Mouse (Mus musculus): Measurements from ENCODE around the gene Fgf18. TPM values are rescaled to one million over a fixed set of nuclear protein-coding genes. Genes with fewer than 3 reads are reported as not detected.

Fgf18 gene
- total and polyA plus RNA-seq, 3 experiments = 0.15 to 0.40 TPM; not detected in 1

- H3K79me2 ChIP-seq (ENCODE audit: control insufficient read depth, insufficient read depth, low read length, poor library complexity) = no peaks in the 10 kb centered on the region
- no peaks in the 10 kb centered on the region for H3K36me3 ChIP-seq (ENCODE audit: control insufficient read depth in 1 of 2, insufficient read depth in 2 of 2, low read length in 2 of 2)
- DNase-seq (ENCODE audit: low read depth, low spot score) = no peak
- H3K4me3 ChIP-seq (ENCODE audit: control insufficient read depth in 1 of 2, insufficient read depth in 1 of 2, low read depth in 2 of 2, low read length in 2 of 2) = no peak overlapping the region
- H3K27ac ChIP-seq (ENCODE audit: control insufficient read depth, low read depth, low read length) = no peak overlapping the region
- no peaks in the 10 kb centered on the region for H3K9me3 ChIP-seq (replicated peaks; ENCODE audit: insufficient read depth, low read length)
- no peak for TF ChIP-seq POLR2AphosphoS5 (IDR thresholded peaks at IDR 0.05; ENCODE audit: borderline replicate concordance, low read depth, low read length)
- TF ChIP-seq SMC3 (IDR thresholded peaks at IDR 0.05; ENCODE audit: low read depth, low read length) = no peak
- TF ChIP-seq EP300 (IDR thresholded peaks at IDR 0.05; ENCODE audit: low read depth in 1 of 2, low read length in 2 of 2) = no peak
- TF ChIP-seq E2F4 (IDR thresholded peaks at IDR 0.05; ENCODE audit: borderline replicate concordance, low read depth, low read length) = no peak
- no peak for TF ChIP-seq SIN3A (IDR thresholded peaks at IDR 0.05; ENCODE audit: low read length)
- TF ChIP-seq RAD21 (IDR thresholded peaks at IDR 0.05; ENCODE audit: low read depth, low read length) = no peak
- no peak for TF ChIP-seq GATA1 (IDR thresholded peaks at IDR 0.05; ENCODE audit: low read depth, low read length)
- TF ChIP-seq ETS1 (IDR thresholded peaks at IDR 0.05; ENCODE audit: low read depth, low read length) = no peak
- TF ChIP-seq ZNF384 (IDR thresholded peaks at IDR 0.05; ENCODE audit: low read depth, low read length) = no peak
- TF ChIP-seq CHD1 (IDR thresholded peaks at IDR 0.05; ENCODE audit: low read depth, low read length) = no peak
- no peak for TF ChIP-seq GABPA (IDR thresholded peaks at IDR 0.05; ENCODE audit: low read depth, low read length)
- no peak for TF ChIP-seq TBP (IDR thresholded peaks at IDR 0.05; ENCODE audit: low read depth, low read length)
- no peak for TF ChIP-seq MEF2A (IDR thresholded peaks at IDR 0.05; ENCODE audit: extremely low read depth, insufficient replicate concordance, low read depth, low read length, poor library complexity, severe bottlenecking)
- TF ChIP-seq ZC3H11A (IDR thresholded peaks at IDR 0.05; ENCODE audit: low read depth, low read length) = no peak
- no peak for TF ChIP-seq MAX (IDR thresholded peaks at IDR 0.05; ENCODE audit: low read length)
- no peak overlapping the region for H3K9ac ChIP-seq (ENCODE audit: control insufficient read depth, low read depth, low read length, poor library complexity, severe bottlenecking)
- no peaks in the 10 kb centered on the region for H3K4me1 ChIP-seq (ENCODE audit: control insufficient read depth in 1 of 2, insufficient read depth in 2 of 2, low read length in 2 of 2)
- H3K27me3 ChIP-seq (ENCODE audit: control insufficient read depth in 1 of 2, insufficient read depth in 2 of 2, low read length in 2 of 2) = no peaks in the 10 kb centered on the region
These were observed 7.1 kb downstream of the Fgf18 start for GRCm38 (mm10) chr11:33140111-33140460.

- no peak overlapping the region for H3K27ac ChIP-seq (ENCODE audit: control insufficient read depth, low read depth, low read length)
- no peaks in the 10 kb centered on the region for H3K36me3 ChIP-seq (ENCODE audit: control insufficient read depth in 1 of 2, insufficient read depth in 2 of 2, low read length in 2 of 2)
- no peak for DNase-seq (ENCODE audit: low read depth, low spot score)
- H3K9ac ChIP-seq (ENCODE audit: control insufficient read depth, low read depth, low read length, poor library complexity, severe bottlenecking) = no peak overlapping the region
- no peaks in the 10 kb centered on the region for H3K4me1 ChIP-seq (ENCODE audit: control insufficient read depth in 1 of 2, insufficient read depth in 2 of 2, low read length in 2 of 2)
- no peaks in the 10 kb centered on the region for H3K79me2 ChIP-seq (ENCODE audit: control insufficient read depth, insufficient read depth, low read length, poor library complexity)
- no peak overlapping the region for H3K4me3 ChIP-seq (ENCODE audit: control insufficient read depth in 1 of 2, insufficient read depth in 1 of 2, low read depth in 2 of 2, low read length in 2 of 2)
- no peaks in the 10 kb centered on the region for H3K9me3 ChIP-seq (replicated peaks; ENCODE audit: insufficient read depth, low read length)
- TF ChIP-seq GATA1 (IDR thresholded peaks at IDR 0.05; ENCODE audit: low read depth, low read length) (no peak), MAX (IDR thresholded peaks at IDR 0.05; ENCODE audit: low read length) (no peak), POLR2AphosphoS2 (IDR thresholded peaks at IDR 0.05; ENCODE audit: low read length) (no peak), CHD2 (IDR thresholded peaks at IDR 0.05; ENCODE audit: low read length) (no peak), CHD1 (IDR thresholded peaks at IDR 0.05; ENCODE audit: low read depth, low read length) (no peak), ZMIZ1 (IDR thresholded peaks at IDR 0.05; ENCODE audit: low read depth, low read length) (no peak), RAD21 (IDR thresholded peaks at IDR 0.05; ENCODE audit: low read depth, low read length) (no peak), ZC3H11A (IDR thresholded peaks at IDR 0.05; ENCODE audit: low read depth, low read length) (no peak), TAL1 (IDR thresholded peaks at IDR 0.05; ENCODE audit: low read length) (no peak), KAT2A (conservative IDR thresholded peaks at IDR 0.05; ENCODE audit: low read depth, low read length) (no peak), POLR2AphosphoS5 (IDR thresholded peaks at IDR 0.05; ENCODE audit: borderline replicate concordance, low read depth, low read length) (no peak), CTCF (IDR thresholded peaks at IDR 0.05 in 2 of 3, conservative IDR thresholded peaks at IDR 0.05 in 1 of 3; ENCODE audit: control insufficient read depth in 1 of 3, insufficient read depth in 1 of 3, low read depth in 2 of 3, low read length in 3 of 3, poor library complexity in 1 of 3, severe bottlenecking in 1 of 3) (no peak), GABPA (IDR thresholded peaks at IDR 0.05; ENCODE audit: low read depth, low read length) (no peak), ETS1 (IDR thresholded peaks at IDR 0.05; ENCODE audit: low read depth, low read length) (no peak), SIN3A (IDR thresholded peaks at IDR 0.05; ENCODE audit: low read length) (no peak), HCFC1 (IDR thresholded peaks at IDR 0.05; ENCODE audit: low read depth, low read length) (no peak), POLR2A (IDR thresholded peaks at IDR 0.05; ENCODE audit: control insufficient read depth in 1 of 2, insufficient read depth in 1 of 2, low read depth in 1 of 2, low read length in 2 of 2, poor library complexity in 1 of 2) (no peak), UBTF (IDR thresholded peaks at IDR 0.05; ENCODE audit: borderline replicate concordance, insufficient read depth, low read depth, low read length) (no peak), MEF2A (IDR thresholded peaks at IDR 0.05; ENCODE audit: extremely low read depth, insufficient replicate concordance, low read depth, low read length, poor library complexity, severe bottlenecking) (no peak), BHLHE40 (IDR thresholded peaks at IDR 0.05; ENCODE audit: borderline replicate concordance, low read depth, low read length) (no peak)
- H3K27me3 ChIP-seq (ENCODE audit: control insufficient read depth in 1 of 2, insufficient read depth in 2 of 2, low read length in 2 of 2) = no peaks in the 10 kb centered on the region
These were observed 7.6 kb downstream of the Fgf18 start for GRCm38 (mm10) chr11:33139458-33140110.

Data from MEL (cell line).